Mouse (Mus musculus) cortical plate, adult 2 months (tissue): ENCODE results near the gene Col18a1.

Experiments
- CTCF ChIP-seq: fragments of 200-500 bp; IDR thresholded peaks from 2 replicates; pipeline ENCODE4 v1.5.1; 2011; ENCODE audit warnings: mild to moderate bottlenecking, control low read depth, low read length; ENCODE audit not compliant: insufficient read depth; ENCODE audit errors: extremely low read depth
- POLR2A ChIP-seq: fragments of 200-500 bp; IDR thresholded peaks from 2 replicates; pipeline ENCODE4 v1.6.1; 2011; ENCODE audit warnings: mild to moderate bottlenecking, low read length, control low read depth; ENCODE audit not compliant: insufficient read depth; ENCODE audit errors: extremely low read depth

DNA sequence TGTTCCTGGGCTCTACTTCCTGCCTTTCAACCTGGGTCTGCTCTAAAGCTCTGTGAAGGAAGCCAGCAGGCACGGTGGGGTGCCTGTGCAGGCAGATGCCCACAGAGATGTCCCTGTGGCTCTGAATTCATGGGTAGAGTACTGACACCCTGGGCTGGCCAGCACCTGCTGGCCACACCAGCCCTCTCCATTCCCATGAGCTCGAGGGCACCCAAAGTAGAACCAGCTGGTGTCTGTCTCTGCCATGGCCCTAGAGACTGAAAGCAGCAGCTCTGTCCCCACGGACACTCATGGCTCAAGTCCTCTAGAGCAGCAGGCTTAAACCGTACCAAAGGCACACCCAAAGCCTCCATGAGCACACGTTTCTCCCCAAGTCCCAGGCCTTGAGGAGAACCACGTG lies 30.1 kb downstream of the Col18a1 start:
- TF ChIP-seq CTCF (no peak), POLR2A (no peak)
